Mouse (Mus musculus): ENCODE results near the gene Agpat3. TPM values are rescaled to one million over a fixed set of nuclear protein-coding genes. Genes with fewer than 3 reads are reported as not detected.
A peak's percentile ranks its signal among the peaks of the same experiment; 100 is the strongest.

Agpat3 gene
- total and polyA plus RNA-seq, 3 experiments, result 0.07 TPM; not detected in 2

DNA sequence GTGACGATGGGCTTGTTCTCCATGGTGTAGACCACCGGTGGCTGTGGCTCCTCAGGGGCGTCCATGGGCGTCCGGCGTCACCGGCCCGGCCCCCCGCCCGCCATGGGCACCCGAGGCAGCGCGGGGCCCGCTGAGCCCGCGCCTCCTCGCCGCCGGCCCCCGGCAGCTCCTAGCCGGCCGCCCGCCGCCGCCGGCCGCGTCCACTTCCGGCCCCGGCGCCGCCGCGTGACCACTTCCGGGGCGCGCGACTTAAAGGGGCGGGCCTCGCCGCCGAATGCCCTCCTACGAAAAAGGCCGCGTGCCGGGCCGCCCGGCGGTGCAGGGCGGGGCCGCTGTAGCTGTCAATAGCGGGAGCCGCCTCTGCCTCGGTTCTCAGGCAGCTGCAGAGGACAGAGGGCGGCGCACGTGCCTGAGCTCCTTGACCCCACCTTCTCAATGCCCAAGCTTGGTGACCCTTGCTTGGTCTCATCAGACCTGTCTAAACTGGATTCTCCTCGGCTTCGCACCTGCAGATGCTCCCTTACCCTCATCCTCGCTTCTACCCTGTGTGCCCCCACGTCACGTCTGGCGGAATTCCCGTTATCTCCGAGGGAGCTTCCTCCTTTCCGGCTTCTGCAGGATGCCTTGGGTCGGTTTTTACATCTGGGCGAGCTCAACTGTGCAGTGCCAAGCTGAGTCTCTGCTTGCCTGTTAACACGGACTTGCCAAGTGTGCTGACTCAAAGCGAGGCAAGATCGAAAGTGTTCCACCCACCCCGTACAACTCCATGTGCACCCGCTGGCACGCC, 107.7 kb downstream of the Agpat3 start, which contains the start of gene Trappc10 (continued):
- TF ChIP-seq MYC (IDR thresholded peaks at IDR 0.05; ENCODE audit: low read depth, low read length) (0 out of 2 replicates have a peak, but pooled peaks have one; percentile 52), USF1 (IDR thresholded peaks at IDR 0.05; ENCODE audit: low read depth, low read length) (peak; percentile 65), ETS1 (IDR thresholded peaks at IDR 0.05; ENCODE audit: low read depth, low read length) (0 out of 2 replicates have a peak, but pooled peaks have one; percentile 25)

DNA sequence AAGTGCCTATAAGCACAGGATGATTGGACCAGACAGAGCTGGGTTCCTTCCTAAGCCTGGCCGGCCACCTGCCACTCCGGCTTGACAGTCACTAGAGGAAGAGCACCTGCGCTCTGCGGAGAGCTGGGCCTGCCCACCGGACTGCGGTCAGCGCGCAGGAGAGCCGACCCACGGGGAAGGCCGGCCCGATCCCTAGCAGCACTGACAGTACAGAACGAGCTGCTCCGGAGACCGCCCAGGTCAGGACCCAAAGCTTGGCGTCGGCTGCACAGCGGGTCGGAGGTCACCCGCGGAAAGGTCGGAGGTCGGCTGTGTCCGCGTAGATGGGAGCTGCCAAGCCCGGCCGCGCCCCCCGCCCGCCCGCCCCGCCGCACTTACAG, 108.2 kb downstream of the Agpat3 start:
- Histone ChIP-seq H3K79me2 (ENCODE audit: control insufficient read depth, insufficient read depth, low read length, poor library complexity) (peaks cover 28% of the 10 kb centered on the region), H3K27me3 (ENCODE audit: control insufficient read depth in 1 of 2, insufficient read depth in 2 of 2, low read length in 2 of 2) (no peaks in the 10 kb centered on the region), H3K4me1 (ENCODE audit: control insufficient read depth in 1 of 2, insufficient read depth in 2 of 2, low read length in 2 of 2) (peaks cover 5 to 28% of the 10 kb centered on the region in 2 experiments), H3K9ac (ENCODE audit: control insufficient read depth, low read depth, low read length, poor library complexity, severe bottlenecking) (peak overlapping the region; percentile 77), H3K4me3 (ENCODE audit: control insufficient read depth in 1 of 2, insufficient read depth in 1 of 2, low read depth in 2 of 2, low read length in 2 of 2) (peak overlapping the region; percentile 78 to 90), H3K36me3 (ENCODE audit: control insufficient read depth in 1 of 2, insufficient read depth in 2 of 2, low read length in 2 of 2) (peaks cover 2 to 26% of the 10 kb centered on the region in 2 experiments; a peak in 2 of 4 replicates), H3K9me3 (replicated peaks; ENCODE audit: insufficient read depth, low read length) (no peaks in the 10 kb centered on the region), H3K27ac (ENCODE audit: control insufficient read depth, low read depth, low read length) (no peak overlapping the region)
- TF ChIP-seq ZMIZ1 (IDR thresholded peaks at IDR 0.05; ENCODE audit: low read depth, low read length) (no peak), KAT2A (conservative IDR thresholded peaks at IDR 0.05; ENCODE audit: low read depth, low read length) (no peak), MAFK (IDR thresholded peaks at IDR 0.05; ENCODE audit: borderline replicate concordance, low read depth, low read length) (no peak), ZNF384 (IDR thresholded peaks at IDR 0.05; ENCODE audit: low read depth, low read length) (no peak), TBP (IDR thresholded peaks at IDR 0.05; ENCODE audit: low read depth, low read length) (no peak), MYB (IDR thresholded peaks at IDR 0.05; ENCODE audit: low read depth, low read length) (no peak), MAX (IDR thresholded peaks at IDR 0.05; ENCODE audit: low read length) (no peak), GABPA (IDR thresholded peaks at IDR 0.05; ENCODE audit: low read depth, low read length) (no peak), MYC (IDR thresholded peaks at IDR 0.05; ENCODE audit: low read depth, low read length) (no peak), POLR2A (IDR thresholded peaks at IDR 0.05; ENCODE audit: control insufficient read depth in 1 of 2, insufficient read depth in 1 of 2, low read depth in 1 of 2, low read length in 2 of 2, poor library complexity in 1 of 2) (no peak), RAD21 (IDR thresholded peaks at IDR 0.05; ENCODE audit: low read depth, low read length) (no peak), E2F4 (IDR thresholded peaks at IDR 0.05; ENCODE audit: borderline replicate concordance, low read depth, low read length) (no peak), MEF2A (IDR thresholded peaks at IDR 0.05; ENCODE audit: extremely low read depth, insufficient replicate concordance, low read depth, low read length, poor library complexity, severe bottlenecking) (no peak), MAZ (IDR thresholded peaks at IDR 0.05; ENCODE audit: low read depth, low read length) (no peak), NRF1 (IDR thresholded peaks at IDR 0.05; ENCODE audit: insufficient read depth, low read depth, low read length, poor library complexity, severe bottlenecking) (no peak), TCF12 (IDR thresholded peaks at IDR 0.05; ENCODE audit: low read depth, low read length) (no peak), RCOR1 (IDR thresholded peaks at IDR 0.05; ENCODE audit: low read depth, low read length) (no peak)
- peak; percentile 29 for DNase-seq (ENCODE audit: low read depth, low spot score)

Data from MEL (cell line).